Mouse (Mus musculus) ES-CJ7 (cell line): ENCODE measurements at regions not wholly inside any gene's neighbourhood (a gene's known extent, or its start where the extent isn't known, plus 50 kb on each side); places are given as distances from the start of the nearest gene placed in this dataset.

ENCODE experiments used
- DNase-seq: peaks from one replicate; pipeline ENCODE4 v3.0.0; 2011; ENCODE audit warnings: low read depth, low spot score

GRCm38 (mm10) chr6:111621684-111622480 is 651.7 kb upstream of the Lmcd1 start:
- DNase-seq: no peak

GRCm38 (mm10) chr6:111622481-111623139 is 650.9 kb upstream of the Lmcd1 start:
- no peak for DNase-seq

DNA sequence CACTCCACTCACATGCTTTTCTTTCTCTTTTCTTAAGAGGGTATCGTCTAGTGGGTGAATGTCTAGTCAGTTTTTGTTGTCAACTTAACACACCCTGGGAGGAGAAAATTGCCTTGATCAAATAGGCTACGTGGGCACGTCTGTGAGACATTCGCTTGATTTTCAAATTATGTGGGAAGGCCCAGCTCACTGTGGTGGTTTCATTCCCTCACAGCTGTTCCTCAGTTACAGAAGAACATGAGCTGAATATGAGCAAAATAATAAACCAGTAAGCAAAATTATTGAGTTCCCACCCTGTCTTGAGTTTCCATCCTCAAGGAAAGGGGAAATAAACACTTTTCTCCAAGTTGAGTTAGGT is 650.4 kb upstream of the Lmcd1 start:
- no peak for DNase-seq

DNA sequence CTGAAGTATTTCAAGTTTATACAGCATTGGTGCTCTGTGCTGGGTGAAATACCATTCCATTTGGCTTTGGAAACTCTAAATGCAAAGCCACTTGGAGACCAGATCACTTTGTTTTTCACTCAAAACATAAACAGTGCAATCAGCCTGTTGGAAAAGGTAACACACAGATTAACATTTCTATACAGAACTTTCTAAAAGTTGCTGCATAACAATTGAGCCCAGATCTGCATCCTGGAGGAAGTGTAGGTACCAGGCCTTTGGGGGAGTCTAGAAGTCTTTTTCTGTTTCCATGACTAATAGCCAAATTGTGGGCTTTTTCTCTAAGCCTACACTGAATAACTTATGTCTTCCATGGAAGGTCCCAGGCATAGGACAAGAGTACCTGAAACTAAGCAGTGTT is 648.1 kb upstream of the Lmcd1 start:
- DNase-seq: peak; percentile 27

DNA sequence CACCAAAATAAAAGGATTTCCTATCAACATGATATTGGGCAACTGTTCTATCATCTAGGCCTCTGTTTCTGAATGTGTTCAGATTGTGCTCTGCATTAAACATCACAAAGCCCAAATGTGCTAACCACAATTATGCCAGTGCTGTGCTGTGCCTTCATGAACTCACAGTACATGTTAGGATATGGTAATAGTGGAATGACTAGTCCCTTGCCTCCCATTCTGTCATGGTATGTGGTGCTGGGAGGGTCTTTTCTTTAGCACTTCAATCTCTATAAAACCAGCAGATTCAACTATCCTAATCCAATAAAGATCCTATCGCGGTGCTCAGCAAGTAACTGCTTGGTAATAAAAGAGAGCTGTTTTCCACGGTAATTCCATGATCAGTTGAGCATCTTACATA is 620.8 kb upstream of the Lmcd1 start:
- no peak for DNase-seq

- no peak for DNase-seq
Observed at GRCm38 (mm10) chr6:111659957-111660356, 613.6 kb upstream of the Lmcd1 start.

DNA sequence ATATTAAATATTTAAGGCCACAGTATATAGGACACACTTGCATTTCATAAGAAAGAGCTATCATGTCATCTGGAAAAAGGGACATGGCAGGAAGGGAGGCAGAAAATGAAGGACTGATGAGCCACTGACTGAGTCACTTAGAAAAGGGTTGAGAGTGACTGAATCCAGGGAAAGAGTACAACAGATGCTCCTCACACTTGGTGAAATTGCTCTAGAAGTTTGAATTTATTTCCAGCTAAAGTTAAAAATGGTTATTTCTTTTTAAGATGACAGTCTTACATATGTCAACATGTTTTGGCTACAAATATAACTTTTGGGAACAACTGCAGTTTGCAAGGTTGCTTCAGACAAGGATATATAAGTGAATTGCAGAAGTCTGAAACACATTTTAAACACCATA is 609.0 kb upstream of the Lmcd1 start:
- DNase-seq: no peak

DNA sequence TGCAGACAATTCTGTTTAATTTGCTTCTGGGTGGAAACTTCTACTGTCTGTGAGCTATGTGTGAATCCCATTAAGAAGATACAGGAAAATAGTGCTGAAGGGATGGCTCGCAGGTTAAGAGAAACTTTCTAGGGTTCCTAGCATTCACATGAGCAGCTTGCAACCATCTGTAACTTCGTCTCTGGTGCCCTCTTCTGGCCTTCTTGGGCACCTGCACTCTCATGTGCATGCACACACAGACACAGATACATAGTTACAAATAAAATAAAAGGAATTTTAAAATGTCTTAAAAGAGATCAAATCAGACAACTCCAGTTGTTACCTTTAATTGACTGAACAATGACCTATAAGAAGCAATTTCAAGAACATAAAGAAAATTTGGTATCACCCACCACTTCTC is 588.6 kb upstream of the Lmcd1 start:
- DNase-seq: peak; percentile 65

- DNase-seq: no peak
Observed at GRCm38 (mm10) chr6:111702864-111703263, 570.7 kb upstream of the Lmcd1 start.

GRCm38 (mm10) chr6:111708277-111708676 is 565.3 kb upstream of the Lmcd1 start:
- no peak for DNase-seq

GRCm38 (mm10) chr6:111725969-111726368 is 547.6 kb upstream of the Lmcd1 start:
- no peak for DNase-seq

GRCm38 (mm10) chr6:111730381-111730780 is 543.2 kb upstream of the Lmcd1 start:
- DNase-seq: no peak

GRCm38 (mm10) chr6:111733926-111734325 is 539.6 kb upstream of the Lmcd1 start:
- no peak for DNase-seq

DNA sequence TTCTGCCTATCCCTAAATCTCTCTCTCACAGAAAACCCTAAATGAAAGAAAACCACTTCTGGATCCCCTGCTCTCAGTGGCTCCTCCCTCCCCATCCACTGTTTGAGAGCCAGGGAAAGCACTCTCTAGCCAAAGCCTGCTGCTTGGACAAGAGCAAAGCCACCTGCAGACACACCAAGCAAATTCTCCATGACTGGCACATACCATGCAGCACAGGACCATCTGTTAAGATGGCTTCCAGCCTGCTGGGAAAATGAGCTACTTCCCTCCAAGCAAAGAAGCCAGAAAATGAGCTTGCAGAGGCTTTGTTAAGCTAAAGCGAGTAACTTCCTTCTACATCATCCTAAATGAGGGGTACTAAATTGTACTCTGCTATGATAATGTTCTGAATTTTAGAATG is 534.6 kb upstream of the Lmcd1 start:
- no peak for DNase-seq

- DNase-seq: no peak
Observed at GRCm38 (mm10) chr6:111781710-111782481, 491.7 kb upstream of the Lmcd1 start.

- no peak for DNase-seq
Observed at GRCm38 (mm10) chr6:111808611-111809010, 464.9 kb upstream of the Lmcd1 start.

GRCm38 (mm10) chr6:111813982-111814603 is 459.5 kb upstream of the Lmcd1 start:
- DNase-seq: peak; percentile 6

GRCm38 (mm10) chr6:111815150-111815549 is 458.4 kb upstream of the Lmcd1 start:
- no peak for DNase-seq

- no peak for DNase-seq
Observed at GRCm38 (mm10) chr6:111820265-111820664, 453.3 kb upstream of the Lmcd1 start.

- no peak for DNase-seq
Observed at GRCm38 (mm10) chr6:111844321-111844835, 429.2 kb upstream of the Lmcd1 start.

- DNase-seq: no peak
Observed at GRCm38 (mm10) chr6:111866101-111866598, 407.4 kb upstream of the Lmcd1 start.

DNA sequence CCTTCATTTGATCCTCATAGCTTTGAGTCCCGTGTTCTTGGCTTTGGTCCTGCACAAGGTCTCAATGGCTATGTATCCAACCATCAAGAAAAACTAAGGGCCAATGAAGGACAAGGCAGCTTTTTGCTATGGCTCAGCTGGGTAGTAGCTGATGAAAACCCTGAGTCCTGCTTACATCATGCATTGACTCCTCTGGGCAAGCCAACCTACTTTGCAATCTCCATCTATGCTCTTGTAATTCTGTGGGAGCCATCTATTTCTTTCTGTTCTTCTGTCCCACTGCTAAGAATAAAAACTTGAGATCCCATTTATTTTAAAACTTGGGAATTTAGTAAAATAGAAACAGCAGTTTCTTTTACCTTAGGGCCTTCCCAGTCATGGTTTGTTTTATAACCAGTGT is 391.0 kb upstream of the Lmcd1 start:
- no peak for DNase-seq
